Mouse (Mus musculus) limb, embryonic 13.5 days (tissue): Measurements from ENCODE around the gene Flt3. TPM values are rescaled to one million over a fixed set of nuclear protein-coding genes. Genes with fewer than 3 reads are reported as not detected.

Experiments
- ATAC-seq: fragments of 200-750 bp; cut with Nextera tagmentation; 2 replicates; pipeline ENCODE4 v1.8.0; 2017; ENCODE audit warnings: low read depth, moderate number of reproducible peaks, moderate TSS enrichment; ENCODE audit not compliant: low FRiP score
- H3K27ac ChIP-seq: fragments of 300-500 bp; sonication (generic); 2 replicates; pipeline ENCODE4 v1.5.1; 2015; ENCODE audit warnings: inconsistent platforms, mild to moderate bottlenecking, moderate library complexity
- H3K27me3 ChIP-seq: fragments of 300-500 bp; sonication (generic); 2 replicates; pipeline ENCODE4 v1.6.1; 2015; ENCODE audit warnings: mild to moderate bottlenecking, inconsistent platforms
- H3K36me3 ChIP-seq: fragments of 300-500 bp; sonication (generic); 2 replicates; pipeline ENCODE4 v1.6.1; 2015; ENCODE audit warnings: inconsistent platforms, mild to moderate bottlenecking, moderate library complexity
- H3K4me1 ChIP-seq: fragments of 300-500 bp; sonication (generic); 2 replicates; pipeline ENCODE4 v1.6.1; 2015; ENCODE audit warnings: inconsistent platforms
- H3K4me2 ChIP-seq: fragments of 300-500 bp; sonication (generic); replicated peaks from 2 replicates; pipeline ENCODE4 v1.6.1; 2015; ENCODE audit warnings: inconsistent platforms, mild to moderate bottlenecking, moderate library complexity
- H3K4me3 ChIP-seq: fragments of 300-500 bp; sonication (generic); 2 replicates; pipeline ENCODE4 v1.5.1; 2015; ENCODE audit warnings: moderate library complexity, mild to moderate bottlenecking, inconsistent platforms
- H3K9ac ChIP-seq: fragments of 300-500 bp; sonication (generic); 2 replicates; pipeline ENCODE4 v1.6.1; 2015; ENCODE audit warnings: mild to moderate bottlenecking, inconsistent platforms
- H3K9me3 ChIP-seq: fragments of 300-500 bp; sonication (generic); 2 replicates; pipeline ENCODE4 v1.6.1; 2016; ENCODE audit warnings: inconsistent platforms
- WGBS: fragments of 180-500 bp; shearing (Covaris S2); methylation state at CpG from one replicate; pipeline ENCODE4 v1.1.7; 2015; 5-methylcytosine and 5-hydroxymethylcytosine counted together
- polyA plus RNA-seq: library from polyadenylated mRNA; unstranded; fragments of >200 nt; fragmentation: Nextera tagmentation; extraction: Ambion mirVana; gene quantifications from 2 replicates; pipeline ENCODE4 v1.2.1, GENCODE M21; 2015

Flt3 gene
- polyA plus RNA-seq, 1 experiment from 2014 or later, result 0.17 TPM

- peaks cover 7% of the 10 kb centered on the region for H3K4me1 ChIP-seq
- no peak for ATAC-seq
- 27% methylated on average over 7 of the region's 7 CpGs for WGBS
- H3K9ac ChIP-seq, result no peak overlapping the region
- peaks cover 97% of the 10 kb centered on the region for H3K27me3 ChIP-seq
- H3K9me3 ChIP-seq, result no peaks in the 10 kb centered on the region
- H3K4me3 ChIP-seq, result no peak overlapping the region
- H3K4me2 ChIP-seq, result no peak overlapping the region
- H3K36me3 ChIP-seq, result no peaks in the 10 kb centered on the region
- H3K27ac ChIP-seq, result no peak overlapping the region
These were observed 82.3 kb downstream of the Flt3 start for GRCm38 (mm10) chr5:147317991-147318390.

GRCm38 (mm10) chr5:147317321-147317720, 83.0 kb downstream of the Flt3 start:
- no peak overlapping the region for H3K4me3 ChIP-seq
- H3K27me3 ChIP-seq, result peaks cover 97% of the 10 kb centered on the region
- H3K27ac ChIP-seq, result no peak overlapping the region
- H3K4me1 ChIP-seq, result peaks cover 7% of the 10 kb centered on the region
- H3K9ac ChIP-seq, result no peak overlapping the region
- H3K36me3 ChIP-seq, result no peaks in the 10 kb centered on the region
- ATAC-seq, result no peak
- H3K4me2 ChIP-seq, result no peak overlapping the region
- no peaks in the 10 kb centered on the region for H3K9me3 ChIP-seq
- 13% methylated on average over 7 of the region's 7 CpGs for WGBS

- peaks cover 7% of the 10 kb centered on the region for H3K4me1 ChIP-seq
- H3K9ac ChIP-seq, result no peak overlapping the region
- H3K27ac ChIP-seq, result no peak overlapping the region
- no peaks in the 10 kb centered on the region for H3K9me3 ChIP-seq
- ATAC-seq, result no peak
- H3K27me3 ChIP-seq, result peaks cover 98% of the 10 kb centered on the region
- no peak overlapping the region for H3K4me2 ChIP-seq
- no peaks in the 10 kb centered on the region for H3K36me3 ChIP-seq
- WGBS, result 2% methylated on average over 25 of the region's 25 CpGs
- H3K4me3 ChIP-seq, result peak overlapping the region; percentile 7; the same call in 1 of the 2 replicates
These were observed 84.7 kb downstream of the Flt3 start for GRCm38 (mm10) chr5:147315432-147316075.

- no peak overlapping the region for H3K4me2 ChIP-seq
- H3K4me1 ChIP-seq, result peaks cover 7% of the 10 kb centered on the region
- no peak for ATAC-seq
- no peak overlapping the region for H3K9ac ChIP-seq
- H3K27me3 ChIP-seq, result peaks cover 98% of the 10 kb centered on the region
- H3K27ac ChIP-seq, result no peak overlapping the region
- peak overlapping the region; percentile 7; the same call in 1 of the 2 replicates for H3K4me3 ChIP-seq
- WGBS, result under 1% methylated on average over 39 of the region's 39 CpGs
- H3K9me3 ChIP-seq, result no peaks in the 10 kb centered on the region
- no peaks in the 10 kb centered on the region for H3K36me3 ChIP-seq
These were observed 85.5 kb downstream of the Flt3 start for GRCm38 (mm10) chr5:147314646-147315431.

- Histone ChIP-seq H3K9ac (no peak overlapping the region), H3K9me3 (no peaks in the 10 kb centered on the region), H3K27ac (no peak overlapping the region), H3K36me3 (no peaks in the 10 kb centered on the region), H3K4me1 (peaks cover 7% of the 10 kb centered on the region), H3K27me3 (peaks cover 99% of the 10 kb centered on the region), H3K4me2 (no peak overlapping the region), H3K4me3 (no peak overlapping the region)
- WGBS, result 1% methylated on average over 27 of the region's 27 CpGs
- ATAC-seq, result no peak
These were observed 87.2 kb downstream of the Flt3 start for GRCm38 (mm10) chr5:147312830-147313685.

GRCm38 (mm10) chr5:147309786-147310185, 90.5 kb downstream of the Flt3 start:
- Histone ChIP-seq H3K4me1 (peaks cover 25% of the 10 kb centered on the region), H3K4me3 (no peak overlapping the region), H3K27ac (no peak overlapping the region), H3K9me3 (no peaks in the 10 kb centered on the region), H3K27me3 (peaks cover 99% of the 10 kb centered on the region), H3K4me2 (no peak overlapping the region), H3K36me3 (no peaks in the 10 kb centered on the region), H3K9ac (no peak overlapping the region)
- no peak for ATAC-seq
- WGBS, result 0% methylated on average over 1 of the region's 2 CpGs

- no peak overlapping the region for H3K9ac ChIP-seq
- no peak overlapping the region for H3K4me2 ChIP-seq
- H3K27ac ChIP-seq, result no peak overlapping the region
- no peaks in the 10 kb centered on the region for H3K9me3 ChIP-seq
- 9% methylated on average over 9 of the region's 9 CpGs for WGBS
- no peaks in the 10 kb centered on the region for H3K36me3 ChIP-seq
- ATAC-seq, result no peak
- peaks cover 99% of the 10 kb centered on the region for H3K27me3 ChIP-seq
- H3K4me1 ChIP-seq, result peaks cover 31% of the 10 kb centered on the region
- no peak overlapping the region for H3K4me3 ChIP-seq
These were observed 91.8 kb downstream of the Flt3 start for GRCm38 (mm10) chr5:147308451-147308850.

- H3K9ac ChIP-seq, result no peak overlapping the region
- no peak overlapping the region for H3K4me2 ChIP-seq
- peaks cover 31% of the 10 kb centered on the region for H3K4me1 ChIP-seq
- no peak overlapping the region for H3K4me3 ChIP-seq
- ATAC-seq, result no peak
- H3K9me3 ChIP-seq, result no peaks in the 10 kb centered on the region
- no peak overlapping the region for H3K27ac ChIP-seq
- under 1% methylated on average over 12 of the region's 12 CpGs for WGBS
- H3K36me3 ChIP-seq, result no peaks in the 10 kb centered on the region
- H3K27me3 ChIP-seq, result peaks cover 100% of the 10 kb centered on the region
These were observed 92.9 kb downstream of the Flt3 start for GRCm38 (mm10) chr5:147307398-147307785.

GRCm38 (mm10) chr5:147306638-147307397, 93.5 kb downstream of the Flt3 start, which contains the start of gene Cdx2:
Gene Cdx2, minus strand, starts transcription at chr5:147307270.
- H3K27me3 ChIP-seq, result peaks cover 100% of the 10 kb centered on the region
- H3K27ac ChIP-seq, result no peak within 1 kb of the TSS
- H3K9ac ChIP-seq, result no peak within 1 kb of the TSS
- H3K4me3 ChIP-seq, result peak within 1 kb of the TSS; percentile 30
- ATAC-seq, result peak; percentile 9; the same call in 1 of the 2 replicates
- peak within 1 kb of the TSS; percentile 52 for H3K4me2 ChIP-seq
- under 1% methylated on average over 61 of the region's 63 CpGs for WGBS
- H3K9me3 ChIP-seq, result no peaks in the 10 kb centered on the region
- H3K4me1 ChIP-seq, result peaks cover 31% of the 10 kb centered on the region
- no peaks in the 10 kb centered on the region for H3K36me3 ChIP-seq

GRCm38 (mm10) chr5:147305856-147306637, 94.2 kb downstream of the Flt3 start:
- Histone ChIP-seq H3K9me3 (no peaks in the 10 kb centered on the region), H3K27ac (no peak overlapping the region), H3K4me2 (peak overlapping the region; percentile 52), H3K36me3 (no peaks in the 10 kb centered on the region), H3K9ac (no peak overlapping the region), H3K4me3 (peak overlapping the region; percentile 30), H3K4me1 (peaks cover 31% of the 10 kb centered on the region), H3K27me3 (peaks cover 100% of the 10 kb centered on the region)
- ATAC-seq, result no peak
- WGBS, result under 1% methylated on average over 52 of the region's 58 CpGs

- no peak overlapping the region for H3K27ac ChIP-seq
- no peaks in the 10 kb centered on the region for H3K9me3 ChIP-seq
- ATAC-seq, result no peak
- H3K27me3 ChIP-seq, result peaks cover 100% of the 10 kb centered on the region
- no peak overlapping the region for H3K9ac ChIP-seq
- peaks cover 31% of the 10 kb centered on the region for H3K4me1 ChIP-seq
- WGBS, result 0% methylated on average over 16 of the region's 16 CpGs
- no peaks in the 10 kb centered on the region for H3K36me3 ChIP-seq
- peak overlapping the region; percentile 16; the same call in 1 of the 2 replicates for H3K4me2 ChIP-seq
- peak overlapping the region; percentile 11; the same call in 1 of the 2 replicates for H3K4me3 ChIP-seq
These were observed 95.1 kb downstream of the Flt3 start for GRCm38 (mm10) chr5:147305166-147305565.
